Mouse (Mus musculus): ENCODE data around the gene Gm45799. TPM values are rescaled to one million over a fixed set of nuclear protein-coding genes. Genes with fewer than 3 reads are reported as not detected.
A peak's percentile ranks its signal among the peaks of the same experiment; 100 is the strongest.

Gm45799 gene
- polyA plus RNA-seq, 1 experiment from 2014 or later, result 13.2 TPM

- Histone ChIP-seq H3K27me3 (replicated peaks) (peaks cover 12% of the 10 kb centered on the region), H3K4me2 (no peak overlapping the region), H3K27ac (no peak overlapping the region), H3K4me3 (no peak overlapping the region), H3K9me3 (replicated peaks) (no peaks in the 10 kb centered on the region), H3K36me3 (peaks cover 8% of the 10 kb centered on the region; the same call in 1 of the 2 replicates), H3K4me1 (peaks cover 8% of the 10 kb centered on the region), H3K9ac (no peak overlapping the region)
- no peak for ATAC-seq
- WGBS (ENCODE audit: insufficient replicate concordance), result 18% methylated on average over 3 of the region's 3 CpGs
Observed at GRCm38 (mm10) chr7:105628633-105629032, 11.7 kb upstream of the Gm45799 start.

GRCm38 (mm10) chr7:105632551-105632972 is 7.8 kb upstream of the Gm45799 start:
- no peak; the same call in 1 of the 2 replicates for ATAC-seq
- peak overlapping the region; percentile 69 for H3K4me3 ChIP-seq
- H3K4me2 ChIP-seq, result peak overlapping the region; percentile 95
- H3K9ac ChIP-seq, result peak overlapping the region; percentile 78
- H3K4me1 ChIP-seq, result peaks cover 34% of the 10 kb centered on the region
- 30% methylated on average over 4 of the region's 4 CpGs for WGBS (ENCODE audit: insufficient replicate concordance)
- peaks cover 21% of the 10 kb centered on the region for H3K36me3 ChIP-seq
- no peaks in the 10 kb centered on the region for H3K9me3 ChIP-seq (replicated peaks)
- H3K27me3 ChIP-seq (replicated peaks), result peaks cover 12% of the 10 kb centered on the region
- no peak overlapping the region for H3K27ac ChIP-seq

- Histone ChIP-seq H3K9ac (peak within 1 kb of the TSS; percentile 78), H3K36me3 (peaks cover 28% of the 10 kb centered on the region), H3K4me3 (peak within 1 kb of the TSS; percentile 69), H3K4me2 (peak within 1 kb of the TSS; percentile 95), H3K4me1 (peaks cover 34% of the 10 kb centered on the region), H3K27ac (no peak within 1 kb of the TSS), H3K27me3 (replicated peaks) (peaks cover 12% of the 10 kb centered on the region), H3K9me3 (replicated peaks) (no peaks in the 10 kb centered on the region)
- under 1% methylated on average over 47 of the region's 71 CpGs for WGBS (ENCODE audit: insufficient replicate concordance)
- ATAC-seq, result peak; percentile 92
Observed at GRCm38 (mm10) chr7:105633127-105633800, 7.1 kb upstream of the Gm45799 start, which contains the start of gene Trim3. Trim3 (minus strand) TSS chr7:105633571.

- peaks cover 37% of the 10 kb centered on the region for H3K4me1 ChIP-seq
- H3K36me3 ChIP-seq, result peaks cover 33% of the 10 kb centered on the region
- 0 out of 2 replicates have a peak, but pooled peaks have one; percentile 33 for ATAC-seq
- peak overlapping the region; percentile 95 for H3K4me2 ChIP-seq
- peak overlapping the region; percentile 69 for H3K4me3 ChIP-seq
- H3K9me3 ChIP-seq (replicated peaks), result no peaks in the 10 kb centered on the region
- no peak overlapping the region for H3K27ac ChIP-seq
- WGBS (ENCODE audit: insufficient replicate concordance), result 6% methylated on average over 10 of the region's 10 CpGs
- peak overlapping the region; percentile 78 for H3K9ac ChIP-seq
- peaks cover 12% of the 10 kb centered on the region for H3K27me3 ChIP-seq (replicated peaks)
Observed at GRCm38 (mm10) chr7:105633801-105634135, 6.6 kb upstream of the Gm45799 start.

- H3K9ac ChIP-seq, result 0 out of 2 replicates have a peak overlapping the region, but pooled peaks have one; percentile 78
- H3K4me2 ChIP-seq, result peak overlapping the region; percentile 95
- peaks cover 34% of the 10 kb centered on the region for H3K36me3 ChIP-seq
- H3K4me3 ChIP-seq, result peak overlapping the region; percentile 69
- peaks cover 44% of the 10 kb centered on the region for H3K4me1 ChIP-seq
- WGBS (ENCODE audit: insufficient replicate concordance), result 50% methylated on average over 9 of the region's 9 CpGs
- H3K9me3 ChIP-seq (replicated peaks), result no peaks in the 10 kb centered on the region
- peaks cover 12% of the 10 kb centered on the region for H3K27me3 ChIP-seq (replicated peaks)
- H3K27ac ChIP-seq, result no peak overlapping the region
- ATAC-seq, result no peak
Observed at GRCm38 (mm10) chr7:105634272-105634920, 6.0 kb upstream of the Gm45799 start.

GRCm38 (mm10) chr7:105635726-105636125 is 4.6 kb upstream of the Gm45799 start:
- Histone ChIP-seq H3K27ac (no peak overlapping the region), H3K9me3 (replicated peaks) (no peaks in the 10 kb centered on the region), H3K9ac (no peak overlapping the region), H3K4me2 (no peak overlapping the region), H3K4me3 (no peak overlapping the region), H3K4me1 (peaks cover 50% of the 10 kb centered on the region), H3K27me3 (replicated peaks) (peaks cover 12% of the 10 kb centered on the region), H3K36me3 (peaks cover 34% of the 10 kb centered on the region)
- WGBS (ENCODE audit: insufficient replicate concordance), result 83% methylated on average over 2 of the region's 2 CpGs
- ATAC-seq, result no peak

GRCm38 (mm10) chr7:105638776-105639175 is 1.6 kb upstream of the Gm45799 start:
- ATAC-seq, result no peak
- H3K4me1 ChIP-seq, result peaks cover 57% of the 10 kb centered on the region
- H3K4me3 ChIP-seq, result no peak overlapping the region
- no peaks in the 10 kb centered on the region for H3K27me3 ChIP-seq (replicated peaks)
- H3K9me3 ChIP-seq (replicated peaks), result no peaks in the 10 kb centered on the region
- peaks cover 47% of the 10 kb centered on the region for H3K36me3 ChIP-seq
- H3K4me2 ChIP-seq, result 0 out of 2 replicates have a peak overlapping the region, but pooled peaks have one; percentile 96
- no peak overlapping the region for H3K9ac ChIP-seq
- WGBS (ENCODE audit: insufficient replicate concordance), result 77% methylated on average over 6 of the region's 6 CpGs
- no peak overlapping the region for H3K27ac ChIP-seq

GRCm38 (mm10) chr7:105639304-105639703 is 1.0 kb upstream of the Gm45799 start:
- H3K36me3 ChIP-seq, result peaks cover 53% of the 10 kb centered on the region
- peak overlapping the region; percentile 81 for H3K9ac ChIP-seq
- H3K27me3 ChIP-seq (replicated peaks), result no peaks in the 10 kb centered on the region
- no peak overlapping the region for H3K27ac ChIP-seq
- WGBS (ENCODE audit: insufficient replicate concordance), result 64% methylated on average over 9 of the region's 9 CpGs
- no peak for ATAC-seq
- peak overlapping the region; percentile 88 for H3K4me3 ChIP-seq
- peak overlapping the region; percentile 96 for H3K4me2 ChIP-seq
- peaks cover 52% of the 10 kb centered on the region for H3K4me1 ChIP-seq
- no peaks in the 10 kb centered on the region for H3K9me3 ChIP-seq (replicated peaks)

GRCm38 (mm10) chr7:105639756-105640155 is 596 bp upstream of the Gm45799 start, which contains the start of gene Timm10b:
Timm10b (plus strand) TSS chr7:105640056.
- H3K9me3 ChIP-seq (replicated peaks), result no peaks in the 10 kb centered on the region
- WGBS (ENCODE audit: insufficient replicate concordance), result 2% methylated on average over 2 of the region's 2 CpGs
- ATAC-seq, result peak; percentile 4
- H3K27ac ChIP-seq, result peak within 1 kb of the TSS; percentile 84
- H3K4me1 ChIP-seq, result peaks cover 47% of the 10 kb centered on the region
- peak within 1 kb of the TSS; percentile 85 for H3K9ac ChIP-seq
- peak within 1 kb of the TSS; percentile 88 for H3K4me3 ChIP-seq
- H3K27me3 ChIP-seq (replicated peaks), result no peaks in the 10 kb centered on the region
- peak within 1 kb of the TSS; percentile 96 for H3K4me2 ChIP-seq
- H3K36me3 ChIP-seq, result peaks cover 55% of the 10 kb centered on the region

- Histone ChIP-seq H3K4me3 (peak overlapping the region; percentile 88), H3K4me2 (peak overlapping the region; percentile 96), H3K4me1 (peaks cover 37% of the 10 kb centered on the region), H3K36me3 (peaks cover 56% of the 10 kb centered on the region), H3K27ac (peak overlapping the region; percentile 84), H3K27me3 (replicated peaks) (no peaks in the 10 kb centered on the region), H3K9me3 (replicated peaks) (no peaks in the 10 kb centered on the region), H3K9ac (peak overlapping the region; percentile 85)
- peak; percentile 8 for ATAC-seq
- WGBS (ENCODE audit: insufficient replicate concordance), result 2% methylated on average over 18 of the region's 18 CpGs
Observed at GRCm38 (mm10) chr7:105640894-105641255, 523 bp downstream of the Gm45799 start.

- Histone ChIP-seq H3K4me2 (peak overlapping the region; percentile 96), H3K27me3 (replicated peaks) (no peaks in the 10 kb centered on the region), H3K27ac (peak overlapping the region; percentile 84; the same call in 1 of the 2 replicates), H3K9ac (peak overlapping the region; percentile 85; the same call in 1 of the 2 replicates), H3K9me3 (replicated peaks) (no peaks in the 10 kb centered on the region), H3K4me1 (peaks cover 32% of the 10 kb centered on the region), H3K36me3 (peaks cover 47% of the 10 kb centered on the region), H3K4me3 (peak overlapping the region; percentile 88)
- 46% methylated on average over 3 of the region's 3 CpGs for WGBS (ENCODE audit: insufficient replicate concordance)
- ATAC-seq, result no peak
Observed at GRCm38 (mm10) chr7:105641936-105642335, 1.6 kb downstream of the Gm45799 start.
